Mouse (Mus musculus): ENCODE measurements at regions not wholly inside any gene's neighbourhood (a gene's known extent, or its start where the extent isn't known, plus 50 kb on each side); places are given as distances from the start of the nearest gene placed in this dataset.

GRCm38 (mm10) chr12:9304146-9304545 lies 265.8 kb upstream of the Osr1 start:
- Histone ChIP-seq H3K4me3 (ENCODE audit: low read depth, low read length) (no peak overlapping the region), H3K4me2 (ENCODE audit: low read depth, low read length, poor library complexity, severe bottlenecking) (no peak overlapping the region), H3K9me3 (ENCODE audit: low read length) (no peaks in the 10 kb centered on the region), H3K9ac (replicated peaks; ENCODE audit: low read length, poor library complexity, severe bottlenecking) (no peak overlapping the region), H3K36me3 (ENCODE audit: insufficient read depth, low read length) (no peaks in the 10 kb centered on the region), H3K4me1 (ENCODE audit: insufficient read depth, low read length) (no peaks in the 10 kb centered on the region), H3K27me3 (ENCODE audit: insufficient read depth, low read length) (no peaks in the 10 kb centered on the region), H3K27ac (ENCODE audit: low read depth, low read length) (no peak overlapping the region)
- ATAC-seq (ENCODE audit: low FRiP score) = no peak
- 76% methylated on average over 2 of the region's 2 CpGs for WGBS
- TF ChIP-seq CTCF (IDR thresholded peaks at IDR 0.05) = no peak
- DNase-seq (ENCODE audit: low spot score) = no peak

- H3K9me3 ChIP-seq (ENCODE audit: low read length) = no peaks in the 10 kb centered on the region
- no peaks in the 10 kb centered on the region for H3K36me3 ChIP-seq (ENCODE audit: insufficient read depth, low read length)
- TF ChIP-seq CTCF (IDR thresholded peaks at IDR 0.05) = no peak
- no peak for ATAC-seq (ENCODE audit: low FRiP score)
- WGBS = 81% methylated on average over 5 of the region's 5 CpGs
- DNase-seq (ENCODE audit: low spot score) = no peak
- no peak overlapping the region for H3K27ac ChIP-seq (ENCODE audit: low read depth, low read length)
- no peaks in the 10 kb centered on the region for H3K27me3 ChIP-seq (ENCODE audit: insufficient read depth, low read length)
- no peak overlapping the region for H3K9ac ChIP-seq (replicated peaks; ENCODE audit: low read length, poor library complexity, severe bottlenecking)
- H3K4me3 ChIP-seq (ENCODE audit: low read depth, low read length) = no peak overlapping the region
- no peak overlapping the region for H3K4me2 ChIP-seq (ENCODE audit: low read depth, low read length, poor library complexity, severe bottlenecking)
- H3K4me1 ChIP-seq (ENCODE audit: insufficient read depth, low read length) = no peaks in the 10 kb centered on the region
Observed at GRCm38 (mm10) chr12:9337891-9338672, 231.8 kb upstream of the Osr1 start.

GRCm38 (mm10) chr12:9338801-9339231 lies 231.1 kb upstream of the Osr1 start:
- ATAC-seq (ENCODE audit: low FRiP score) (0 out of 2 replicates have a peak, but pooled peaks have one; percentile 13), DNase-seq (ENCODE audit: low spot score) (no peak)
- H3K4me1 ChIP-seq (ENCODE audit: insufficient read depth, low read length) = no peaks in the 10 kb centered on the region
- no peak overlapping the region for H3K4me2 ChIP-seq (ENCODE audit: low read depth, low read length, poor library complexity, severe bottlenecking)
- no peaks in the 10 kb centered on the region for H3K27me3 ChIP-seq (ENCODE audit: insufficient read depth, low read length)
- no peak overlapping the region for H3K27ac ChIP-seq (ENCODE audit: low read depth, low read length)
- TF ChIP-seq CTCF (IDR thresholded peaks at IDR 0.05) = no peak
- H3K36me3 ChIP-seq (ENCODE audit: insufficient read depth, low read length) = no peaks in the 10 kb centered on the region
- H3K4me3 ChIP-seq (ENCODE audit: low read depth, low read length) = no peak overlapping the region
- WGBS = 55% methylated on average over 7 of the region's 7 CpGs
- H3K9ac ChIP-seq (replicated peaks; ENCODE audit: low read length, poor library complexity, severe bottlenecking) = no peak overlapping the region
- H3K9me3 ChIP-seq (ENCODE audit: low read length) = no peaks in the 10 kb centered on the region

- Histone ChIP-seq H3K27ac (ENCODE audit: low read depth, low read length) (no peak overlapping the region), H3K9me3 (ENCODE audit: low read length) (no peaks in the 10 kb centered on the region), H3K36me3 (ENCODE audit: insufficient read depth, low read length) (no peaks in the 10 kb centered on the region), H3K4me3 (ENCODE audit: low read depth, low read length) (no peak overlapping the region), H3K4me2 (ENCODE audit: low read depth, low read length, poor library complexity, severe bottlenecking) (no peak overlapping the region), H3K27me3 (ENCODE audit: insufficient read depth, low read length) (no peaks in the 10 kb centered on the region), H3K9ac (replicated peaks; ENCODE audit: low read length, poor library complexity, severe bottlenecking) (no peak overlapping the region), H3K4me1 (ENCODE audit: insufficient read depth, low read length) (no peaks in the 10 kb centered on the region)
- ATAC-seq (ENCODE audit: low FRiP score) (no peak), DNase-seq (ENCODE audit: low spot score) (no peak)
- TF ChIP-seq CTCF (IDR thresholded peaks at IDR 0.05) = no peak
Observed at GRCm38 (mm10) chr12:9340769-9341168, 229.1 kb upstream of the Osr1 start.

- H3K4me3 ChIP-seq (ENCODE audit: low read depth, low read length) = no peak overlapping the region
- no peak for DNase-seq (ENCODE audit: low spot score)
- no peak overlapping the region for H3K9ac ChIP-seq (replicated peaks; ENCODE audit: low read length, poor library complexity, severe bottlenecking)
- ATAC-seq (ENCODE audit: low FRiP score) = no peak
- no peak overlapping the region for H3K4me2 ChIP-seq (ENCODE audit: low read depth, low read length, poor library complexity, severe bottlenecking)
- TF ChIP-seq CTCF (IDR thresholded peaks at IDR 0.05) = no peak
- WGBS = 72% methylated on average over 1 of the region's 1 CpGs
- H3K27ac ChIP-seq (ENCODE audit: low read depth, low read length) = no peak overlapping the region
- H3K9me3 ChIP-seq (ENCODE audit: low read length) = no peaks in the 10 kb centered on the region
- no peaks in the 10 kb centered on the region for H3K27me3 ChIP-seq (ENCODE audit: insufficient read depth, low read length)
- no peaks in the 10 kb centered on the region for H3K36me3 ChIP-seq (ENCODE audit: insufficient read depth, low read length)
- no peaks in the 10 kb centered on the region for H3K4me1 ChIP-seq (ENCODE audit: insufficient read depth, low read length)
Observed at GRCm38 (mm10) chr12:9345359-9345758, 224.6 kb upstream of the Osr1 start.

- WGBS = 90% methylated on average over 4 of the region's 4 CpGs
- H3K4me2 ChIP-seq (ENCODE audit: low read depth, low read length, poor library complexity, severe bottlenecking) = no peak overlapping the region
- no peaks in the 10 kb centered on the region for H3K4me1 ChIP-seq (ENCODE audit: insufficient read depth, low read length)
- no peak overlapping the region for H3K9ac ChIP-seq (replicated peaks; ENCODE audit: low read length, poor library complexity, severe bottlenecking)
- ATAC-seq (ENCODE audit: low FRiP score) (no peak), DNase-seq (ENCODE audit: low spot score) (no peak)
- no peaks in the 10 kb centered on the region for H3K36me3 ChIP-seq (ENCODE audit: insufficient read depth, low read length)
- H3K4me3 ChIP-seq (ENCODE audit: low read depth, low read length) = no peak overlapping the region
- no peaks in the 10 kb centered on the region for H3K27me3 ChIP-seq (ENCODE audit: insufficient read depth, low read length)
- no peaks in the 10 kb centered on the region for H3K9me3 ChIP-seq (ENCODE audit: low read length)
- TF ChIP-seq CTCF (IDR thresholded peaks at IDR 0.05) = no peak
- no peak overlapping the region for H3K27ac ChIP-seq (ENCODE audit: low read depth, low read length)
Observed at GRCm38 (mm10) chr12:9355512-9355911, 214.4 kb upstream of the Osr1 start.
